Mouse (Mus musculus): ENCODE results near the gene Fam168a.

- no peak for TF ChIP-seq CTCF (IDR thresholded peaks at IDR 0.05; ENCODE audit: low read depth)
- TF ChIP-seq EP300 (optimal IDR thresholded peaks at IDR 0.05) = no peak
Observed at GRCm38 (mm10) chr7:100670646-100671045, 35.8 kb upstream of the Fam168a start.
